Mouse (Mus musculus) large intestine, adult 2 months (tissue): Measurements from ENCODE around the gene Tmem106a. TPM values are rescaled to one million over a fixed set of nuclear protein-coding genes. Genes with fewer than 3 reads are reported as not detected.
"Not testable (repeated sequence)": the region's sequence is repeated elsewhere in the genome, so short reads cannot be mapped to it uniquely, and the experiment has no call there.

Source experiments
- DNase-seq: peaks from one replicate; pipeline ENCODE4 v3.0.0-alpha.2; 2012; ENCODE audit warnings: low read depth, low spot score
- WGBS: fragments of 180-500 bp; shearing (Covaris S2); methylation state at CpG from one replicate; pipeline ENCODE4 v1.1.7; 2018; 5-methylcytosine and 5-hydroxymethylcytosine counted together
- polyA plus RNA-seq: library from polyadenylated mRNA; depleted of rRNA; stranded (reverse); fragments of >200 nt; gene quantifications from 2 replicates; pipeline ENCODE4 v1.2.3, GENCODE M21; 2012

The Tmem106a gene
- polyA plus RNA-seq, 1 experiment = 112 TPM

GRCm38 (mm10) chr11:101589444-101589843, 7.4 kb downstream of the Tmem106a start:
- 10% methylated on average over 5 of the region's 5 CpGs for WGBS
- DNase-seq = peak; percentile 83

- WGBS = 34% methylated on average over 12 of the region's 12 CpGs
- no peak for DNase-seq
Observed at GRCm38 (mm10) chr11:101589989-101590624, 8.1 kb downstream of the Tmem106a start.

GRCm38 (mm10) chr11:101599156-101599555, 17.1 kb downstream of the Tmem106a start, which contains the start of gene Gm11634:
Gm11634 (minus strand) TSS chr11:101599256.
- DNase-seq = no peak
- WGBS = 69% methylated on average over 6 of the region's 6 CpGs

- WGBS = 5% methylated on average over 3 of the region's 3 CpGs
- DNase-seq = peak; percentile 88
Observed at GRCm38 (mm10) chr11:101602491-101602890, 20.4 kb downstream of the Tmem106a start.

- no peak for DNase-seq
- WGBS = 8% methylated on average over 3 of the region's 3 CpGs
Observed at GRCm38 (mm10) chr11:101604116-101604515, 22.1 kb downstream of the Tmem106a start.

- DNase-seq = peak; percentile 45
- 1% methylated on average over 30 of the region's 30 CpGs for WGBS
Observed at GRCm38 (mm10) chr11:101604531-101605453, 22.8 kb downstream of the Tmem106a start.

- WGBS = 83% methylated on average over 4 of the region's 4 CpGs
- DNase-seq = not testable (repeated sequence)
Observed at GRCm38 (mm10) chr11:101607134-101607533, 25.1 kb downstream of the Tmem106a start.

- no peak for DNase-seq
Observed at GRCm38 (mm10) chr11:101610445-101610844, 28.4 kb downstream of the Tmem106a start.

GRCm38 (mm10) chr11:101613596-101613995, 31.6 kb downstream of the Tmem106a start:
- WGBS = 70% methylated on average over 6 of the region's 6 CpGs
- DNase-seq = no peak

More at GRCm38 (mm10) chr11:101610445-101610844, 28.4 kb downstream of the Tmem106a start:
- 10% methylated on average over 11 of the region's 11 CpGs for whole genome bisulfite sequencing

- no peak for DNase-seq
- 84% methylated on average over 4 of the region's 4 CpGs for WGBS
Observed at GRCm38 (mm10) chr11:101614116-101614515, 32.1 kb downstream of the Tmem106a start.

- no peak for DNase-seq
- WGBS = 67% methylated on average over 6 of the region's 6 CpGs
Observed at GRCm38 (mm10) chr11:101615380-101615779, 33.3 kb downstream of the Tmem106a start.

GRCm38 (mm10) chr11:101616104-101616503, 34.1 kb downstream of the Tmem106a start:
- 80% methylated on average over 8 of the region's 8 CpGs for WGBS
- no peak for DNase-seq

- 29% methylated on average over 18 of the region's 18 CpGs for WGBS
- no peak for DNase-seq
Observed at GRCm38 (mm10) chr11:101616948-101617767, 35.1 kb downstream of the Tmem106a start.

GRCm38 (mm10) chr11:101617849-101618248, 35.8 kb downstream of the Tmem106a start:
- DNase-seq = no peak
- 15% methylated on average over 8 of the region's 8 CpGs for WGBS

- DNase-seq = no peak
Observed at GRCm38 (mm10) chr11:101618596-101618995, 36.6 kb downstream of the Tmem106a start.

GRCm38 (mm10) chr11:101620022-101620655, 38.1 kb downstream of the Tmem106a start:
- DNase-seq = not testable (repeated sequence)
- WGBS = 71% methylated on average over 11 of the region's 11 CpGs

More at GRCm38 (mm10) chr11:101618596-101618995, 36.6 kb downstream of the Tmem106a start:
- 75% methylated on average over 3 of the region's 3 CpGs for WGBS

- 3% methylated on average over 8 of the region's 8 CpGs for WGBS
- no peak for DNase-seq
Observed at GRCm38 (mm10) chr11:101626649-101626994, 44.6 kb downstream of the Tmem106a start.

GRCm38 (mm10) chr11:101626995-101627856, 45.2 kb downstream of the Tmem106a start, which contains the start of gene Rdm1:
Rdm1 (plus strand) TSS chr11:101627195.
- under 1% methylated on average over 34 of the region's 34 CpGs for WGBS
- DNase-seq = peak; percentile 75
